Mouse (Mus musculus): ENCODE measurements at regions not wholly inside any gene's neighbourhood (a gene's known extent, or its start where the extent isn't known, plus 50 kb on each side); places are given as distances from the start of the nearest gene placed in this dataset.

DNA sequence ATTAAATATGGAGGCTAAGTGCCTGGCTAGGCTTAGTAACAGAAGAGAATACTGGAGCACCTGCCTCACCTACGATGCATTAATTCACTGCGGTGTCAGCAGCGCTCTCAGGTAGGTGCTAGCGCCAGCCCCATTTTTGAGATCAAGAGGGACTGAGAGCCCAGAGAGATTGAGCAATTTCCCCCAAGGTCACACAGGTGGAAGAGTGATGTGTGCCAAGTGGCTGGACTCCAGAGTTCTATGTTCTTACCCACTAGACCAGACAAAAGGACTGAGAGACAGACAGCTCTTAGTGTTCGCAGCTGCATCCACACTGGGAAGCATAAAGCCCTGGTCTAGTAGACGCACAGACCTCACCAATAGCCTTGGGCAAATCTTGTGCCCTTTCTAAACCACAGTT lies 261.1 kb downstream of the Bcor start:
- in situ Hi-C loops (cut with MboI; ENCODE audit: low pct_unique_long_range_greater_than_20kb in 1 of 2, low sequenced_read_pairs in 2 of 2, unreplicated experiment in 1 of 2) = no loop called here

DNA sequence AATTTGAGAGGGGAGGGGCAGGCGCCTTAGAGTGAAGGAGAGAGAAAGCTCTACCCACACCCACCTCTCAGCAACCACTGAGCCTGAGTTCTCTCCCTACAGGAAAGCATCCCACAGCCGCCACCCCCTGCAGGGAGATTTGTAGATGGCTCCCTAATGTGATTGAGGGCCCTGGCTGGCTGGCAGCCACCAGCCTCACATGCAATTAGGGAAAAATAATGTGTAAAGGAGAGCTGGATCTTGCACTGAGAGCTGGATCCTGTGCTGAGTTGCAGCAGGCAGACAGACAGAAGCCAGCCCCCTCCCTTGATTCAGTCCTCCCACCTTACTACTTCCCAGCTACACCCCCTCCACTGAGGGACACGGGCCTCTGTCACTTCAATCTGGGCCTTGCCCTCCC lies 260.2 kb downstream of the Bcor start:
- in situ Hi-C loops (cut with MboI; ENCODE audit: low pct_unique_long_range_greater_than_20kb in 1 of 2, low sequenced_read_pairs in 2 of 2, unreplicated experiment in 1 of 2) = loop anchor here in 1 of 2 experiments (10.0 kb wide), 1 partner anchor 55 kb away; no protein-coding TSS in a partner anchor

- in situ Hi-C loops (cut with MboI; ENCODE audit: low pct_unique_long_range_greater_than_20kb in 1 of 2, low sequenced_read_pairs in 2 of 2, unreplicated experiment in 1 of 2) = loop anchor here in 1 of 2 experiments (10.0 kb wide), 1 partner anchor 57 kb away; no protein-coding TSS in a partner anchor
Measured at GRCm38 (mm10) chrX:11901791-11902190, 258.4 kb downstream of the Bcor start.

GRCm38 (mm10) chrX:11903116-11903700 lies 256.9 kb downstream of the Bcor start:
- in situ Hi-C loops (cut with MboI; ENCODE audit: low pct_unique_long_range_greater_than_20kb in 1 of 2, low sequenced_read_pairs in 2 of 2, unreplicated experiment in 1 of 2) = loop anchor here in 1 of 2 experiments (10.0 kb wide), 1 partner anchor 58 kb away; no protein-coding TSS in a partner anchor

- in situ Hi-C loops (cut with MboI; ENCODE audit: low pct_unique_long_range_greater_than_20kb in 1 of 2, low sequenced_read_pairs in 2 of 2, unreplicated experiment in 1 of 2) = loop anchor here in 1 of 2 experiments (10.0 kb wide), 1 partner anchor 60 kb away; no protein-coding TSS in a partner anchor
Measured at GRCm38 (mm10) chrX:11905231-11905630, 254.9 kb downstream of the Bcor start.

DNA sequence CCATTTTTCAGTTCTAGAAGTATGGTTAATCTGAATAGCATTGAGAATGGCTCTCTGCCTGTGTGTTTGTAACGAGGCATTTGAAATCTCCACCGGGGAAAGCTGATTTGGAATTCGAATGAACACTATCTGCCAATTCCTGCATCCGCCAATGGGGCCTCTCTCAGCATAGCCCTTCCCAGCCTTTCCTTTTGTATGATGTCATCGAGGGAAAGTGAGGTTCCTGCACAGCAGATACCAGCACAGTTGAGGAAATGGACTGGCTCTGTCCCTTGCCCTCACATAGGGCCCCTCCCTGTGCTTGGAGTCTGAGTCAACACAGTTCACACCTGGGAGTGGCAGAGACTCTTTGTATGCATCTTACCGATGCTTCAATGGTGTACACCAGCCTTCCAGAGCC lies 253.0 kb downstream of the Bcor start:
- in situ Hi-C loops (cut with MboI; ENCODE audit: low pct_unique_long_range_greater_than_20kb in 1 of 2, low sequenced_read_pairs in 2 of 2, unreplicated experiment in 1 of 2) = loop anchor here in 1 of 2 experiments (10.0 kb wide), 1 partner anchor 62 kb away; no protein-coding TSS in a partner anchor

- in situ Hi-C loops (cut with MboI; ENCODE audit: low pct_unique_long_range_greater_than_20kb in 1 of 2, low sequenced_read_pairs in 2 of 2, unreplicated experiment in 1 of 2) = no loop called here
Measured at GRCm38 (mm10) chrX:11915984-11916383, 244.2 kb downstream of the Bcor start.

DNA sequence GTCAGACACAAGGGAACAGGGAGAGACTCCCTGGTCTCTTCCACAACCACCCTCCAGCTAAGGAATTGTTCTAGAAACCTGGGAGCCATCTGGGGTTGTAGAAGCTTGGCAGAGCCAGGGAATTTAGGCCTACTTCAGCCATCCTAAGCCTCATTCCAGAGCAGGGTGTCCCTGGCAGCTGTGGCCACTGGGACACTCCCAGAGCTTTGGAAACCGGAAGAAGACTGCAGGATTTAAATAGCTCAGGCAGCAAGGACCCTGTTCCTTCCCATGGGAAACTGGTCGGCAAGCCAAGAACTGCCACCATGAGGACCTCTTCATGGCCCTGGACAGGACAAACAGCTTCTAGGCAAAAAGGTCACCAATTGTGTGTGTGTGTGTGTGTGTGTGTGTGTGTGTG lies 239.9 kb downstream of the Bcor start:
- in situ Hi-C loops (cut with MboI; ENCODE audit: low pct_unique_long_range_greater_than_20kb in 1 of 2, low sequenced_read_pairs in 2 of 2, unreplicated experiment in 1 of 2) = no loop called here

DNA sequence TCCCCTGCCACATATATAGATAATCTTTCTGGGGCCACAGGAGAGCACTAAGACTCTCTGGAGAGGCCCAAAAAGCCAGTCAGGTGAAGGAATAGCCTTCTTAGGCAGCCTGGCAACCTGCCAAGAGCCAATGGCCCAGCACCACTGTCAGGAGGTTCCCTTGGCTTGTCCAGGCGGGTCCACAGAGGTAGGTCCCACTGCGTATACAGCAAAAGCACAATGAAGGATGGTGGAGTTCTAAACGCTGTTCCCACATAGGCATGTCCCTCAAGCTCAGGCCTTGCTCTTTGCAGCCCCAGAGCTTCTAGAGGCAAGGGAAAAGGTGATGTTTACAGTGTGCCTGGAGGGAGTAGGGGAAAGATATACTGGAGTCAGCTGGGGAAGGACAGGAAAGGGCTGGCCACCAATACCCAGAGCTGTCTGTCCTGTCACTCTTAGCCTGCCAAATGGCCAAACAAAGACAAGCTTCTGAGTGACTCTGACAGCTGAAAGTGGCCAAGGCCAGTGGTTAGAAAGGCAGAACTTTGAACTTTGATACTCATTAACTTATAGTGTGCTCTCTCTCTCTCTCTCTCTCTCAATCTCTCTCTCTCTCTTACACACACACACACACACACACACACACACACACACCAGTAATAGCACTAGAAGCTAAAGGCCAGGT lies 235.4 kb downstream of the Bcor start:
- in situ Hi-C loops (cut with MboI; ENCODE audit: low pct_unique_long_range_greater_than_20kb in 1 of 2, low sequenced_read_pairs in 2 of 2, unreplicated experiment in 1 of 2) = no loop called here

GRCm38 (mm10) chrX:11926868-11927535 lies 233.2 kb downstream of the Bcor start:
- in situ Hi-C loops (cut with MboI; ENCODE audit: low pct_unique_long_range_greater_than_20kb in 1 of 2, low sequenced_read_pairs in 2 of 2, unreplicated experiment in 1 of 2) = no loop called here

DNA sequence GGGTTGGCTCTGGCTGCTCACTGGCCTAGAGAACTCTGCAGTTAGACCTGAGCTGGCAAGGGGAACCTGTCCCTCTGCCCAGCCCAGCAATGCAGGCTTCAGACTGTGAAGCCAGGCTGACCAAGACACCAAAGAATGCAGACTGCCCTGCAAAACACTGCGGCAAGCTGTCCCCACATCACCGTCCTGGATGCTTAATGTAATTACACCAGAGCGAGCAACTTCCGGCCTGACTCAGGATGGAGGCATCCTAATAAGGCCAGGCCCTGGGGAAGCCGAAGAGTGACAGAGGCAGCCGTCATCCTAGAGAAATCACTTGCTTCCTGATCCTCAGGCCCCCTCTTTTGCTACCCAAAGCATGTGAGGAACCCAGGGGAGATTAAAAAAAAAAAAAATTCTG lies 230.7 kb downstream of the Bcor start:
- in situ Hi-C loops (cut with MboI; ENCODE audit: low pct_unique_long_range_greater_than_20kb in 1 of 2, low sequenced_read_pairs in 2 of 2, unreplicated experiment in 1 of 2) = no loop called here

DNA sequence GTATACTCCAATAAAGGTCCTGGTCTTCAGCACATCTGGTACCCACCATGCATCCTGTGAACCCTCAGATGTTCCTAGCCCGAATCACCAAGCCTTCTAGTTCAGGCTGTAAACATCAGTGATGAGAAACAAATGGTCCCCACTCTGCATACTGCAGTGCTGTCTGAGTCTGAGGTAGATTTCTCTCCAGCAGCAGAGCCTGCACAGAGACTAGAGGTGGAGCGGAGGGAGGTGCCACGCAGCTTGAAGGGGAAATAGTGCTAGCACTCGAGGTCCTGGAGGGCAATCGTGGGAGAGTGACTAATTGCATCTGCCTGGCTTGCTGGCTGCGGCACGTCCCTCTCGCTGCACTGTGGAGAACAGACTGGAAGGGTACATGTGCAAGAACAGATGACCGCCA lies 228.7 kb downstream of the Bcor start:
- in situ Hi-C loops (cut with MboI; ENCODE audit: low pct_unique_long_range_greater_than_20kb in 1 of 2, low sequenced_read_pairs in 2 of 2, unreplicated experiment in 1 of 2) = no loop called here

GRCm38 (mm10) chrX:11935337-11935736 lies 224.8 kb downstream of the Bcor start:
- in situ Hi-C loops (cut with MboI; ENCODE audit: low pct_unique_long_range_greater_than_20kb in 1 of 2, low sequenced_read_pairs in 2 of 2, unreplicated experiment in 1 of 2) = no loop called here

- in situ Hi-C loops (cut with MboI; ENCODE audit: low pct_unique_long_range_greater_than_20kb in 1 of 2, low sequenced_read_pairs in 2 of 2, unreplicated experiment in 1 of 2) = no loop called here
Measured at GRCm38 (mm10) chrX:11940246-11940645, 219.9 kb downstream of the Bcor start.

- in situ Hi-C loops (cut with MboI; ENCODE audit: low pct_unique_long_range_greater_than_20kb in 1 of 2, low sequenced_read_pairs in 2 of 2, unreplicated experiment in 1 of 2) = no loop called here
Measured at GRCm38 (mm10) chrX:11943367-11943766, 216.8 kb downstream of the Bcor start.

DNA sequence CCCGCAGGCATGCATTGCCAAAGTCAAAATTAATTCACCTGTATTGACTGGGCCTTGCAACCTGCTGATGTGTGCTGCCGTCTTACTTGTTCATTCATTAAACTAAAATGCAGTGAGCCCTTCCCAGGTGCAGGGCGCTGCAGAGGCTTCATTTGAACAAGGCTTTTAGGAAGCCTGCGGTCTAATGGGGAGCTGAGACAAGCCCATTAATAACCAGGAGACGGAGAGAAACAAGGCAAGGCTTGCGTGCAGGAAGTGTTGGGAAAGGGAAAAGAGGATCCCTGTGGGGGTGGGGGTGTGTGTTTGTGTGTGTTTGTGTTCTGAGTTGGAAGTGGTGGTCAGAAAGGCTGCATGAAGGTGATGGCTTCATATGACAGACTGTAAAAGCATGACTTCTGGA lies 215.6 kb downstream of the Bcor start:
- in situ Hi-C loops (cut with MboI; ENCODE audit: low pct_unique_long_range_greater_than_20kb in 1 of 2, low sequenced_read_pairs in 2 of 2, unreplicated experiment in 1 of 2) = no loop called here

GRCm38 (mm10) chrX:11945280-11945679 lies 214.9 kb downstream of the Bcor start:
- in situ Hi-C loops (cut with MboI; ENCODE audit: low pct_unique_long_range_greater_than_20kb in 1 of 2, low sequenced_read_pairs in 2 of 2, unreplicated experiment in 1 of 2) = no loop called here

- in situ Hi-C loops (cut with MboI; ENCODE audit: low pct_unique_long_range_greater_than_20kb in 1 of 2, low sequenced_read_pairs in 2 of 2, unreplicated experiment in 1 of 2) = no loop called here
Measured at GRCm38 (mm10) chrX:11952193-11952592, 208.0 kb downstream of the Bcor start.

DNA sequence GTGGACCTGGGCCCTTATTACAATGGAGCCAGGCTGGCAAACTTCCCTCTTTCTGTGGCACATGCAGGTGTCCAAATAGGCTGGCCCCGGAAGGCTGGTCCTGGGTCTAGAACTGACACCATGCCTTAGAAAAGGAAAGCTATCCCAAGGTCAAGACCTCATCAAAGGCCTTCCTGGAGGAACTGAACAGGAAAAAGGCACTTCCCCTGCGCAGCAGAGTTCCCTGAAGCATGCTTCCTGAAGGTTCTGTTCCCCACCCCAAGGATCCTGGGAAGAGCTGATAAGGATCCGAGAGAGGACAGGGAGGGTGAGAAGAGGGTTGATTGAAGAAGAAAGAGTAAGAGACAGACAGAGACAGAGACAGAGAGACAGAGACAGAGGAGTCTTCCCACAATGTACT lies 204.0 kb downstream of the Bcor start:
- in situ Hi-C loops (cut with MboI; ENCODE audit: low pct_unique_long_range_greater_than_20kb in 1 of 2, low sequenced_read_pairs in 2 of 2, unreplicated experiment in 1 of 2) = no loop called here

- in situ Hi-C loops (cut with MboI; ENCODE audit: low pct_unique_long_range_greater_than_20kb in 1 of 2, low sequenced_read_pairs in 2 of 2, unreplicated experiment in 1 of 2) = no loop called here
Measured at GRCm38 (mm10) chrX:11957011-11957410, 203.1 kb downstream of the Bcor start.

Data from mouse embryonic stem cell (cell line).